9 mouse cellular contexts compared by ENCODE assay signal in the genomic region with DNA sequence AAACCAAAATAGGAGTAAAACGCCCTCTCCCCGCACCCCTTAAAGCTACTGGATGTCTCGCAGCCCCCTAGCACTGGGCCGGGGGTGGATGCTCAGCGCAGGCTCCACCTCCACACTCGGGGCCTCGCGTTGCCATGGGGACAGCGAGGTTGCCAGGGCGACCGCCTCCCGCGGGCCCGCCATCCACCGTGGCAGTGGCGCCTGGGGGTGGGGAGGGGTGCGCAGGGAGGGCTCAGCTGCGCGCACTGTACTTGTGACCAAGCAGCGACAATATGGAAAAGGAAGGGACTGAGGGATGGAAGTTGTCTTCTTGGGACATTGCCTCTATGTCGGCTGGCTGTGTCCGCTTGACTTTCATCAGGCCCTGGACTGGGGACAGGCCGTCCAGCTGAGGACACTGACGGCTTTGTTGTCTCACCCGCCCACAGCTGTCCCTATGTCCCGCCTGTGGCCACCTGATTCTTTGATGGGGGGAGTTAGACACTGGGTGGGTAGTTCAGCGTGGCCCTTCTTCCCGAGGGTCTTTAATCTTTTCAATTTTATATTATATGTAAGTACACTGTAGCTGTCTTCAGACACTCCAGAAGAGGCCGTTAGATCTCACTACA. TPM values are rescaled to one million over a fixed set of nuclear protein-coding genes. Genes with fewer than 3 reads are reported as not detected.
A peak's percentile ranks its signal among the peaks of the same experiment; 100 is the strongest.
DNase-seq lines count a peak whose midpoint lies in the region; ATAC-seq lines count a peak whose summit lies in the region.
"Had no signal": no experiment of that assay in that cellular context is flagged by ENCODE, and none has a peak within 500 bp of the region (broad histone marks: within the 10 kb centered on the region; RNA-seq: fewer than 3 reads in every experiment).

No protein-coding gene starts in this region.

- H3K4me2 ChIP-seq in forebrain, embryonic 11.5 days (ENCODE audit: low read depth, low read length, severe bottlenecking) = peak overlapping the region; percentile 60
- H3K4me2 ChIP-seq in hindbrain, embryonic 14.5 days (replicated peaks) = peak overlapping the region; percentile 48
- peak overlapping the region; percentile 51 for H3K4me2 ChIP-seq in neural tube, embryonic 13.5 days

- H3K27me3 ChIP-seq in forebrain, embryonic 11.5 days (ENCODE audit: control insufficient read depth, insufficient read depth, low read length) = no peaks in the 10 kb centered on the region
- H3K27me3 ChIP-seq in hindbrain, embryonic 14.5 days (ENCODE audit: control insufficient read depth, insufficient read depth, low read length) = no peaks in the 10 kb centered on the region
- H3K27me3 ChIP-seq in neural tube, embryonic 13.5 days = no peaks in the 10 kb centered on the region

- H3K27ac ChIP-seq in forebrain, embryonic 11.5 days (ENCODE audit: low read depth, low read length) = peak overlapping the region; percentile 89
- H3K27ac ChIP-seq in hindbrain, embryonic 14.5 days = peak overlapping the region; percentile 94
- peak overlapping the region; percentile 97 for H3K27ac ChIP-seq in neural tube, embryonic 13.5 days (replicated peaks)

- H3K9ac ChIP-seq in forebrain, embryonic 11.5 days (ENCODE audit: low read length) = peak overlapping the region; percentile 62
- peak overlapping the region; percentile 21 for H3K9ac ChIP-seq in hindbrain, embryonic 14.5 days
- peak overlapping the region; percentile 58 for H3K9ac ChIP-seq in neural tube, embryonic 13.5 days

- 4% methylated on average over 29 of the region's 29 CpGs for WGBS in forebrain, embryonic 11.5 days
- WGBS in hindbrain, embryonic 14.5 days = 3% methylated on average over 29 of the region's 29 CpGs
- WGBS in neural tube, embryonic 13.5 days = 3% methylated on average over 29 of the region's 29 CpGs

- peak overlapping the region; percentile 25 for H3K4me3 ChIP-seq in forebrain, embryonic 11.5 days (ENCODE audit: low read depth, low read length)
- 0 out of 2 replicates have a peak overlapping the region, but pooled peaks have one; percentile 13 for H3K4me3 ChIP-seq in hindbrain, embryonic 14.5 days (replicated peaks; ENCODE audit: low read length)
- H3K4me3 ChIP-seq in neural tube, embryonic 13.5 days = peak overlapping the region; percentile 26
- H3K4me3 ChIP-seq: megakaryocyte, embryonic 14.5 days had no signal

- H3K9me3 ChIP-seq in forebrain, embryonic 11.5 days (ENCODE audit: control insufficient read depth, low read length) = no peaks in the 10 kb centered on the region
- H3K9me3 ChIP-seq in hindbrain, embryonic 14.5 days (ENCODE audit: control insufficient read depth, low read length) = no peaks in the 10 kb centered on the region
- no peaks in the 10 kb centered on the region for H3K9me3 ChIP-seq in neural tube, embryonic 13.5 days
- H3K9me3 ChIP-seq: megakaryocyte, embryonic 14.5 days had no signal

- ATAC-seq in forebrain, embryonic 11.5 days (replicated peaks; ENCODE audit: low FRiP score) = peak; percentile 96
- peak; percentile 92 for ATAC-seq in hindbrain, embryonic 14.5 days (ENCODE audit: low FRiP score)
- peak; percentile 91 for ATAC-seq in neural tube, embryonic 13.5 days (ENCODE audit: low read depth)

- DNase-seq in thymus, postnatal 4 days = peak; percentile 45
- no peak for DNase-seq in thymus, postnatal 25 days
- DNase-seq in forebrain, embryonic 11.5 days (ENCODE audit: low spot score) = peak; percentile 96
- DNase-seq in hindbrain, embryonic 14.5 days (ENCODE audit: low spot score) = peak; percentile 82
- peak; percentile 88 to 94 for DNase-seq in left cerebral cortex, postnatal 10 days (ENCODE audit: extremely low spot score in 1 of 2, low spot score in 2 of 2)
- DNase-seq in urinary bladder, postnatal 36 days (ENCODE audit: low spot score in 2 of 2) = no peak
- no peak for DNase-seq in thymus, postnatal 14 days

- intact Hi-C loops in left cerebral cortex, postnatal 10 days (cut with DNase I) = no loop called here

- H3K36me3 ChIP-seq in forebrain, embryonic 11.5 days (ENCODE audit: control insufficient read depth, insufficient read depth, low read length) = no peaks in the 10 kb centered on the region; the same call in 1 of the 2 replicates
- H3K36me3 ChIP-seq in hindbrain, embryonic 14.5 days (replicated peaks; ENCODE audit: control insufficient read depth, insufficient read depth) = peaks cover 23% of the 10 kb centered on the region
- peaks cover 23% of the 10 kb centered on the region for H3K36me3 ChIP-seq in neural tube, embryonic 13.5 days

- H3K4me1 ChIP-seq in forebrain, embryonic 11.5 days (replicated peaks; ENCODE audit: control insufficient read depth, insufficient read depth, low read length) = peaks cover 26% of the 10 kb centered on the region
- H3K4me1 ChIP-seq in hindbrain, embryonic 14.5 days (replicated peaks; ENCODE audit: control insufficient read depth, insufficient read depth, low read length) = peaks cover 57% of the 10 kb centered on the region
- H3K4me1 ChIP-seq in neural tube, embryonic 13.5 days (replicated peaks) = peaks cover 90% of the 10 kb centered on the region

RNA-seq across cellular contexts. Expression of gene Palm, which starts 10.4 kb away (rescaled TPM):
- 140 and 157 TPM in 2 replicates for polyA plus RNA-seq in forebrain, embryonic 11.5 days (2014; fragmentation: Nextera tagmentation; extraction: Ambion mirVana)
- 240 and 247 TPM in 2 replicates for polyA plus RNA-seq in hindbrain, embryonic 14.5 days (2014; fragmentation: Nextera tagmentation; extraction: Ambion mirVana)
- 100 to 1,000 TPM; 430 to 432 TPM for total RNA-seq in left cerebral cortex, postnatal 10 days (2021)
- 214 and 231 TPM in 2 replicates for polyA plus RNA-seq in neural tube, embryonic 13.5 days (2015; fragmentation: Nextera tagmentation; extraction: Ambion mirVana)

RNA-seq across cellular contexts. Expression of gene Prss57, which starts 13.1 kb away (rescaled TPM):
- polyA plus RNA-seq in forebrain, embryonic 11.5 days (2014; fragmentation: Nextera tagmentation; extraction: Ambion mirVana) = not detected in 2 replicates
- 0.08 and 0.29 TPM in 2 replicates for polyA plus RNA-seq in hindbrain, embryonic 14.5 days (2014; fragmentation: Nextera tagmentation; extraction: Ambion mirVana)
- under 1 TPM; 0.32 to 0.54 TPM for total RNA-seq in left cerebral cortex, postnatal 10 days (2021)
- polyA plus RNA-seq in neural tube, embryonic 13.5 days (2015; fragmentation: Nextera tagmentation; extraction: Ambion mirVana) = 0.07 and 0.69 TPM in 2 replicates

RNA-seq across cellular contexts. Expression of gene Misp, which starts 17.0 kb away (rescaled TPM):
- polyA plus RNA-seq in forebrain, embryonic 11.5 days (2014; fragmentation: Nextera tagmentation; extraction: Ambion mirVana) = 0.39 and 0.99 TPM in 2 replicates
- 0.08 and 0.74 TPM in 2 replicates for polyA plus RNA-seq in hindbrain, embryonic 14.5 days (2014; fragmentation: Nextera tagmentation; extraction: Ambion mirVana)
- under 1 TPM; 0.30 to 0.51 TPM for total RNA-seq in left cerebral cortex, postnatal 10 days (2021)
- 2.1 and 2.5 TPM in 2 replicates for polyA plus RNA-seq in neural tube, embryonic 13.5 days (2015; fragmentation: Nextera tagmentation; extraction: Ambion mirVana)

RNA-seq across cellular contexts. Expression of gene Fstl3, which starts 26.7 kb away (rescaled TPM):
- polyA plus RNA-seq in forebrain, embryonic 11.5 days (2014; fragmentation: Nextera tagmentation; extraction: Ambion mirVana) = 0.41 and 1.0 TPM in 2 replicates
- 1.6 and 2.2 TPM in 2 replicates for polyA plus RNA-seq in hindbrain, embryonic 14.5 days (2014; fragmentation: Nextera tagmentation; extraction: Ambion mirVana)
- 1 to 10 TPM; 1.7 to 2.6 TPM for total RNA-seq in left cerebral cortex, postnatal 10 days (2021)
- polyA plus RNA-seq in neural tube, embryonic 13.5 days (2015; fragmentation: Nextera tagmentation; extraction: Ambion mirVana) = 1.9 and 2.8 TPM in 2 replicates

RNA-seq across cellular contexts. Expression of gene Rnf126, which starts 37.1 kb away (rescaled TPM):
- 118 TPM in 2 replicates for polyA plus RNA-seq in forebrain, embryonic 11.5 days (2014; fragmentation: Nextera tagmentation; extraction: Ambion mirVana)
- 92.8 and 96.7 TPM in 2 replicates for polyA plus RNA-seq in hindbrain, embryonic 14.5 days (2014; fragmentation: Nextera tagmentation; extraction: Ambion mirVana)
- 10 to 100 TPM; 90.7 to 95.8 TPM for total RNA-seq in left cerebral cortex, postnatal 10 days (2021)
- polyA plus RNA-seq in neural tube, embryonic 13.5 days (2015; fragmentation: Nextera tagmentation; extraction: Ambion mirVana) = 96.2 and 98.5 TPM in 2 replicates

Comparison
In these comparisons a context has a peak if more than half of its experiments do, and no peak if none do; other contexts are left out.
1. DNase-seq: peak in thymus, postnatal 4 days (single experiment), forebrain, embryonic 11.5 days (single experiment), hindbrain, embryonic 14.5 days (single experiment) and left cerebral cortex, postnatal 10 days (2 of 2); none in thymus, postnatal 25 days (single experiment), urinary bladder, postnatal 36 days (0 of 2) and thymus, postnatal 14 days (single experiment).
2. Peak in every context shown above with its lines, with median percentiles within 50 percentile points of each other: ATAC-seq, H3K27ac ChIP-seq, H3K4me2 ChIP-seq, H3K4me3 ChIP-seq and H3K9ac ChIP-seq.